Mouse (Mus musculus) midbrain, embryonic 13.5 days (tissue): ENCODE data around the gene Mpp3. TPM values are rescaled to one million over a fixed set of nuclear protein-coding genes. Genes with fewer than 3 reads are reported as not detected.
A peak's percentile ranks its signal among the peaks of the same experiment; 100 is the strongest.

Source experiments
- ATAC-seq: fragments of 200-750 bp; cut with Nextera tagmentation; 2 replicates; pipeline ENCODE4 v1.8.0; 2017; ENCODE audit warnings: mild to moderate bottlenecking, moderate TSS enrichment, moderate library complexity
- H3K27ac ChIP-seq: fragments of 300-500 bp; sonication (generic); 2 replicates; pipeline ENCODE4 v1.5.1; 2015; ENCODE audit warnings: inconsistent platforms, mild to moderate bottlenecking, moderate library complexity
- H3K27me3 ChIP-seq: fragments of 300-500 bp; sonication (generic); 2 replicates; pipeline ENCODE4 v1.6.1; 2015; ENCODE audit warnings: mild to moderate bottlenecking, inconsistent platforms
- H3K36me3 ChIP-seq: fragments of 300-500 bp; sonication (generic); 2 replicates; pipeline ENCODE4 v1.6.1; 2015; ENCODE audit warnings: mild to moderate bottlenecking, inconsistent platforms
- H3K4me1 ChIP-seq: fragments of 300-500 bp; sonication (generic); replicated peaks from 2 replicates; pipeline ENCODE4 v1.6.1; 2015; ENCODE audit warnings: inconsistent platforms
- H3K4me2 ChIP-seq: fragments of 300-500 bp; sonication (generic); replicated peaks from 2 replicates; pipeline ENCODE4 v1.6.1; 2015; ENCODE audit warnings: moderate library complexity, mild to moderate bottlenecking, inconsistent platforms
- H3K4me3 ChIP-seq: fragments of 300-500 bp; sonication (generic); replicated peaks from 2 replicates; pipeline ENCODE4 v1.5.1; 2015; ENCODE audit warnings: mild to moderate bottlenecking, inconsistent platforms
- H3K9ac ChIP-seq: fragments of 300-500 bp; sonication (generic); replicated peaks from 2 replicates; pipeline ENCODE4 v1.6.1; 2015; ENCODE audit warnings: mild to moderate bottlenecking, inconsistent platforms
- H3K9me3 ChIP-seq: fragments of 300-500 bp; sonication (generic); 2 replicates; pipeline ENCODE4 v1.6.1; 2016; ENCODE audit warnings: mild to moderate bottlenecking, inconsistent platforms
- WGBS: fragments of 180-500 bp; shearing (Covaris S2); methylation state at CpG from one replicate; pipeline ENCODE4 v1.1.7; 2015; 5-methylcytosine and 5-hydroxymethylcytosine counted together
- polyA plus RNA-seq: library from polyadenylated mRNA; unstranded; fragments of >200 nt; fragmentation: Nextera tagmentation; extraction: Ambion mirVana; gene quantifications from 2 replicates; pipeline ENCODE4 v1.2.1, GENCODE M21; 2015

Gene Mpp3
- polyA plus RNA-seq, 1 experiment from 2014 or later: 45.3 TPM

DNA sequence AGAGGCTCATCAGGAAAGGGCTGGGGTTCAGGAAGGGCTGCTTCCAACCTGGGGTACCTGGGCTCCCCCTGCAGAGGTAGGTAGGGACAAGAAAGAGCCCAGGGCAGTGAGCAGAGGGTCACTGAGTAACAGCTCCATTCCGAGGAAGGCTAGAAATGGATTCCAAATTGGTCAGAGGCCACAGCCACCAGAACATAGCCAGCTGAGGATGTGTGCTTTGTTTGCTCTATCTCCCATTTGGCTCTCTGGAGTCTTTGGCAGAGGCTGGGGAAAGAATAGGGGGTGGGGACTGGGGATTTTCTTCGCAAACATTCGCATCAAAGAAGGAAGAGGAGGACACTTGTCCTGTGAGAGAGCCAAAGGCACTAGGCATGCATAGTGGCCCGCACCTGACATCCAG is 23.7 kb upstream of the Mpp3 start:
- no peak for ATAC-seq
- Histone ChIP-seq H3K27me3 (no peaks in the 10 kb centered on the region), H3K4me2 (no peak overlapping the region), H3K9me3 (no peaks in the 10 kb centered on the region), H3K9ac (0 out of 2 replicates have a peak overlapping the region, but pooled peaks have one; percentile 14), H3K36me3 (no peaks in the 10 kb centered on the region), H3K4me1 (peaks cover 4% of the 10 kb centered on the region; the same call in 1 of the 2 replicates), H3K27ac (no peak overlapping the region), H3K4me3 (no peak overlapping the region)
- 40% methylated on average over 4 of the region's 4 CpGs for WGBS

- H3K36me3 ChIP-seq: no peaks in the 10 kb centered on the region
- H3K27ac ChIP-seq: no peak overlapping the region
- no peak overlapping the region for H3K4me2 ChIP-seq
- peaks cover 4% of the 10 kb centered on the region; the same call in 1 of the 2 replicates for H3K4me1 ChIP-seq
- 73% methylated on average over 4 of the region's 4 CpGs for WGBS
- H3K9me3 ChIP-seq: no peaks in the 10 kb centered on the region
- H3K9ac ChIP-seq: no peak overlapping the region
- H3K4me3 ChIP-seq: no peak overlapping the region
- no peak for ATAC-seq
- H3K27me3 ChIP-seq: no peaks in the 10 kb centered on the region
These were observed 23.3 kb upstream of the Mpp3 start for GRCm38 (mm10) chr11:102051541-102051940.

DNA sequence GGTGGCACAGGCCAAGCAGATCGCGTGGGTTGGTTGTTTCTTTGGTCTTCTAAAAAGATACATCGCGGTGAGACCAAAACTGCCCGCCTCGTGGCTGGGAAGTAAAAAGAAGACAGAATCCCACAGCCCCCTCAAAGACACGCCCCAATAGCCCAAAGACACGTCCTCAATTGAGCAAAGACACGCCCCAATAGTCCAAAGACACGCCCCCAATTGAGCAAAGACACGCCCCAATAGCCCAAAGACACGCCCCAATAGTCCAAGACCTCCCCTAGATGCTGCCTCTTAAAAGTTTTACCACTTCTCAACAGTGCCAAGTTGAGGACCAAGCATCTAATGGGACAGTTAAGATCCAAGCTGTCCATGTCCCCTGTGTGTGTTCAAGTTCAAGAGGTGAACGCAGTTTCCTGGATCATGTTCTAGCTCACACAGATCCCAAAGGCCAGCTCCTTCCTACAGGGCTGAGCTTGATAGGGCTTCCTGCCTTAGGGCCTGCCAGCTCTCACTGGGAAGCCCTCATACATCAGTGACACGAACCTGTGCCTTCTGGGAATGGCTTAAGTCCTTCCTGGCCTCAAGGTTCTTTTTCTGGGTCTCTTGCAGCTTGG is 21.7 kb upstream of the Mpp3 start:
- H3K4me3 ChIP-seq: no peak overlapping the region
- ATAC-seq: no peak
- WGBS: 60% methylated on average over 14 of the region's 14 CpGs
- H3K27me3 ChIP-seq: no peaks in the 10 kb centered on the region
- H3K36me3 ChIP-seq: no peaks in the 10 kb centered on the region
- peaks cover 11% of the 10 kb centered on the region for H3K9me3 ChIP-seq
- H3K4me1 ChIP-seq: peaks cover 4% of the 10 kb centered on the region; the same call in 1 of the 2 replicates
- H3K27ac ChIP-seq: no peak overlapping the region
- no peak overlapping the region for H3K4me2 ChIP-seq
- no peak overlapping the region for H3K9ac ChIP-seq

GRCm38 (mm10) chr11:102046607-102047006 is 18.3 kb upstream of the Mpp3 start:
- Histone ChIP-seq H3K27me3 (no peaks in the 10 kb centered on the region), H3K9ac (no peak overlapping the region), H3K36me3 (no peaks in the 10 kb centered on the region), H3K9me3 (peaks cover 16% of the 10 kb centered on the region), H3K27ac (no peak overlapping the region), H3K4me1 (no peaks in the 10 kb centered on the region), H3K4me2 (no peak overlapping the region), H3K4me3 (no peak overlapping the region)
- WGBS: 88% methylated on average over 9 of the region's 9 CpGs
- ATAC-seq: no peak

DNA sequence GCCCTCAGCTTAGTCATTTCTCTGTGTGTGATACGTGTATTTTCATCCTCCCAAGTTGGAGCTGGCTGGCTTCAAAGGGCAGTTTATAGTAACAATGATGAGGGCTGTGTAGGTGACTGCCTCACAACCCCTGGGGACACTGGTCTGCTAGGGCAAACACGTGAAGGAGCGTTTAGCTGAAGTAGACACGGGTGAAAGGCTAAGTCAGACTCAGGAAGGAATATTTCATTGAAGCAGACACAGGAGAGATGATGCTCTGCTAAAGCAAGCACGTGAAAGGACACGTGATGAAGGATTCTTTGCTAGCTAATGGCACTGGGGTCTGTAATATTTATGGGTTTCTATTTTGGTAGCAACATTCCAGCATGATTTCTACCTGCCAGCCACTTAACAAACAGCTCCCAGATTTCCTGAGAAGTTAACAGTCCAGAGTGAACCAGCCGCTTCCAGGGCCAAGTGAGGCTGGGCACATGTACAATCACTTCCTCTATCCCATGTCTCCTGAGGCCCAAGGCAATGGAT is 16.5 kb upstream of the Mpp3 start:
- H3K4me1 ChIP-seq: 0 out of 2 replicates have a peak, but pooled peaks cover 2% of the 10 kb centered on the region
- no peak overlapping the region for H3K27ac ChIP-seq
- H3K9me3 ChIP-seq: peaks cover 16% of the 10 kb centered on the region
- no peaks in the 10 kb centered on the region for H3K27me3 ChIP-seq
- WGBS: 90% methylated on average over 7 of the region's 7 CpGs
- no peak for ATAC-seq
- no peak overlapping the region for H3K4me3 ChIP-seq
- no peak overlapping the region for H3K9ac ChIP-seq
- no peaks in the 10 kb centered on the region for H3K36me3 ChIP-seq
- H3K4me2 ChIP-seq: no peak overlapping the region

DNA sequence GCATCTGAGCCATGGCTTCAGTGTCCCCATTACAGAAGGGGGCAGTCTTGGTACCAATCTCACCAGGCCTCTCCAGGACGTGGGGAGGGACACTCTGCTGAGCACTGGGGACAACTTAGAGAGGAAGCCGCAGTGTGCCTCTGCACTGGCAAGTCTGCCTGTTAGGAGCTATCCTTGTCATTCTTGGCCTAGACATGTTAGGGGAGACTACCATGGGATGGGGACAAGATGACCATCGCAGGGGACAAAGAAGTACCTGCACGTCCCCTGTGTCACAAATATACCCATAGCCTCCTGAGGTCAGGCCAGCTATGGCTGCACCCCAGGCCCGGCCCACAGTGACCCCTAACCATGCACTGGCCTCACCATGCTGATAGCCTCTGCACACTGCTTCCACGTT is 15.1 kb upstream of the Mpp3 start:
- H3K4me1 ChIP-seq: 0 out of 2 replicates have a peak, but pooled peaks cover 3% of the 10 kb centered on the region
- ATAC-seq: no peak

DNA sequence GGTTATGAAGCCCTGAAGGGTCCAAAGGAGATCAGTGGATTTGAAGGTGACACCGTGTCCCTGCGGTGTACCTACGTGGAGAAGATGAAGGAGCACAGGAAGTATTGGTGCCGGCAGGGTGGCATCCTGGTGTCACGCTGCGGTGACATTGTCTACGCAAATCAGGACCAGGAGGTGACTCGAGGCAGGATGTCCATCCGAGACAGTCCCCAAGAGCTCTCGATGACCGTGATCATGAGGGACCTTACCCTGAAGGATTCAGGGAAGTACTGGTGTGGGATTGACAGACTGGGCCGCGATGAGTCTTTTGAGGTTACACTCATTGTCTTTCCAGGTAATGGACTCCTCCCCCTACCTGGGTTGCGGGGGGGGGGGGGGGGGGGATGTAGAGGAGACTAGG is 14.7 kb upstream of the Mpp3 start:
- 0 out of 2 replicates have a peak, but pooled peaks cover 3% of the 10 kb centered on the region for H3K4me1 ChIP-seq

More for the DNA sequence above, 15.1 kb upstream of the Mpp3 start:
- WGBS: 86% methylated on average over 6 of the region's 6 CpGs
- Histone ChIP-seq H3K27ac (no peak overlapping the region), H3K4me3 (no peak overlapping the region), H3K4me2 (no peak overlapping the region), H3K9ac (no peak overlapping the region), H3K27me3 (no peaks in the 10 kb centered on the region), H3K9me3 (peaks cover 16% of the 10 kb centered on the region), H3K36me3 (no peaks in the 10 kb centered on the region)

GRCm38 (mm10) chr11:102041350-102041949 is 13.2 kb upstream of the Mpp3 start, which contains the start of gene Cd300lg:
Gene Cd300lg, plus strand, starts transcription at chr11:102041509.
- ATAC-seq: no peak
- WGBS: 61% methylated on average over 5 of the region's 5 CpGs

More for the DNA sequence above, 14.7 kb upstream of the Mpp3 start:
- Histone ChIP-seq H3K27ac (no peak overlapping the region), H3K9ac (no peak overlapping the region), H3K27me3 (no peaks in the 10 kb centered on the region), H3K4me2 (no peak overlapping the region), H3K9me3 (peaks cover 16% of the 10 kb centered on the region), H3K36me3 (no peaks in the 10 kb centered on the region), H3K4me3 (no peak overlapping the region)
- no peak for ATAC-seq
- 92% methylated on average over 13 of the region's 14 CpGs for WGBS

GRCm38 (mm10) chr11:102040646-102041045 is 12.4 kb upstream of the Mpp3 start:
- no peaks in the 10 kb centered on the region for H3K27me3 ChIP-seq
- peaks cover 12% of the 10 kb centered on the region for H3K9me3 ChIP-seq
- H3K4me1 ChIP-seq: 0 out of 2 replicates have a peak, but pooled peaks cover 3% of the 10 kb centered on the region
- H3K4me3 ChIP-seq: no peak overlapping the region
- H3K4me2 ChIP-seq: no peak overlapping the region
- H3K9ac ChIP-seq: no peak overlapping the region
- no peak for ATAC-seq
- no peak overlapping the region for H3K27ac ChIP-seq
- WGBS: 70% methylated on average over 4 of the region's 4 CpGs
- H3K36me3 ChIP-seq: no peaks in the 10 kb centered on the region

More at GRCm38 (mm10) chr11:102041350-102041949, 13.2 kb upstream of the Mpp3 start, which contains the start of gene Cd300lg:
- no peak within 1 kb of the TSS for H3K27ac ChIP-seq
- peaks cover 16% of the 10 kb centered on the region for H3K9me3 ChIP-seq
- no peaks in the 10 kb centered on the region for H3K27me3 ChIP-seq
- no peak within 1 kb of the TSS for H3K4me3 ChIP-seq
- 0 out of 2 replicates have a peak, but pooled peaks cover 3% of the 10 kb centered on the region for H3K4me1 ChIP-seq
- no peak within 1 kb of the TSS for H3K4me2 ChIP-seq
- H3K9ac ChIP-seq: no peak within 1 kb of the TSS
- H3K36me3 ChIP-seq: no peaks in the 10 kb centered on the region

GRCm38 (mm10) chr11:102040138-102040524 is 11.9 kb upstream of the Mpp3 start:
- Histone ChIP-seq H3K27ac (no peak overlapping the region), H3K36me3 (no peaks in the 10 kb centered on the region), H3K4me1 (0 out of 2 replicates have a peak, but pooled peaks cover 3% of the 10 kb centered on the region), H3K27me3 (no peaks in the 10 kb centered on the region), H3K4me2 (no peak overlapping the region), H3K9me3 (peaks cover 7% of the 10 kb centered on the region), H3K4me3 (no peak overlapping the region), H3K9ac (no peak overlapping the region)
- under 1% methylated on average over 9 of the region's 9 CpGs for WGBS
- ATAC-seq: peak; percentile 73

GRCm38 (mm10) chr11:102039487-102040137 is 11.4 kb upstream of the Mpp3 start:
- Histone ChIP-seq H3K4me3 (no peak overlapping the region), H3K27me3 (no peaks in the 10 kb centered on the region), H3K36me3 (no peaks in the 10 kb centered on the region), H3K27ac (no peak overlapping the region), H3K4me1 (0 out of 2 replicates have a peak, but pooled peaks cover 5% of the 10 kb centered on the region), H3K9ac (no peak overlapping the region), H3K9me3 (peaks cover 2% of the 10 kb centered on the region; the same call in 1 of the 2 replicates), H3K4me2 (no peak overlapping the region)
- no peak for ATAC-seq
- WGBS: 62% methylated on average over 13 of the region's 13 CpGs

DNA sequence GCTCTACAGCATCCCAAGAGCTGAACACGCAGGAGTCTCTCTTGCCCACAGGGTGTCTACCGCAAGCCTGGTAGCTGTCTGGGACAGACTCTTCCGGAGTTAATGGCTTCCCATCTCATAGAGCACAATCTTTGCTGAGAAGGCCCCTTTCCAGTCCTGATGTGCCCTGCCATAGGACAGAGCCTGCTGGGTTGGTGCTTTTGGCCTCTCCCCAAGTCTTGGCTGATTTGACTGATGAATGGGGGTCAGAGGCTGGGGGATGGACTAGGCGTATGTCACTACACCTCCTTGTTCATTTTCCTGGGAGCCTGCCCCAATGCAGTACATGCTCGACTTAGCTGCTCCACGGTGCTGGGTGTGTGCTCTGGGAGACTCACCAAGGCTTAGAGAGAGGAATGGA is 9.5 kb upstream of the Mpp3 start:
- no peak overlapping the region for H3K4me2 ChIP-seq
- H3K4me1 ChIP-seq: 0 out of 2 replicates have a peak, but pooled peaks cover 5% of the 10 kb centered on the region
- no peaks in the 10 kb centered on the region for H3K27me3 ChIP-seq
- ATAC-seq: no peak
- no peak overlapping the region for H3K4me3 ChIP-seq
- no peaks in the 10 kb centered on the region for H3K36me3 ChIP-seq
- 85% methylated on average over 6 of the region's 6 CpGs for WGBS
- no peak overlapping the region for H3K9ac ChIP-seq
- H3K27ac ChIP-seq: no peak overlapping the region
- no peaks in the 10 kb centered on the region for H3K9me3 ChIP-seq
